Mouse (Mus musculus) liver, postnatal 0 days (tissue): ENCODE results near the gene Tpst1. TPM values are rescaled to one million over a fixed set of nuclear protein-coding genes. Genes with fewer than 3 reads are reported as not detected.

ENCODE experiments used
- ATAC-seq: fragments of 200-750 bp; cut with Nextera tagmentation; 2 replicates; pipeline ENCODE4 v1.8.0; 2017; ENCODE audit warnings: mild to moderate bottlenecking, moderate library complexity
- DNase-seq: peaks from one replicate; pipeline ENCODE4 v3.0.0-alpha.2; 2016
- H3K27ac ChIP-seq: fragments of 300-500 bp; sonication (generic); 2 replicates; pipeline ENCODE4 v1.5.1; 2014; ENCODE audit warnings: antibody characterized with exemption, moderate library complexity, mild to moderate bottlenecking, low read depth
- H3K27me3 ChIP-seq: fragments of 300-500 bp; sonication (generic); 2 replicates; pipeline ENCODE4 v1.6.1; 2014; ENCODE audit warnings: low read length, control low read depth, mixed read lengths; ENCODE audit not compliant: insufficient read depth
- H3K36me3 ChIP-seq: fragments of 300-500 bp; sonication (generic); replicated peaks from 2 replicates; pipeline ENCODE4 v1.6.1; 2014; ENCODE audit warnings: mild to moderate bottlenecking, control low read depth, low read length, moderate library complexity, mixed read lengths; ENCODE audit not compliant: insufficient read depth
- H3K4me1 ChIP-seq: fragments of 300-500 bp; sonication (generic); 2 replicates; pipeline ENCODE4 v1.6.1; 2014; ENCODE audit warnings: antibody characterized with exemption, mild to moderate bottlenecking, control low read depth; ENCODE audit not compliant: insufficient read depth
- H3K4me2 ChIP-seq: fragments of 300-500 bp; sonication (generic); 2 replicates; pipeline ENCODE4 v1.6.1; 2014; ENCODE audit warnings: low read depth, mild to moderate bottlenecking, low read length, moderate library complexity, mixed read lengths
- H3K4me3 ChIP-seq: fragments of 300-500 bp; sonication (generic); 2 replicates; pipeline ENCODE4 v1.5.1; 2014; ENCODE audit warnings: low read depth, low read length
- H3K9ac ChIP-seq: fragments of 300-500 bp; sonication (generic); replicated peaks from 2 replicates; pipeline ENCODE4 v1.6.1; 2014; ENCODE audit warnings: mild to moderate bottlenecking, moderate library complexity
- H3K9me3 ChIP-seq: fragments of 300-500 bp; sonication (generic); 2 replicates; pipeline ENCODE4 v1.6.1; 2016; ENCODE audit warnings: mild to moderate bottlenecking, control low read depth, low read length, mixed read lengths
- CTCF ChIP-seq: sonication (generic); IDR thresholded peaks from 2 replicates; pipeline ENCODE4 v1.5.1; 2016; ENCODE audit warnings: antibody characterized with exemption, low read depth
- EP300 ChIP-seq: IDR thresholded peaks from 2 replicates; pipeline ENCODE4 v1.6.1; 2016; ENCODE audit warnings: antibody characterized with exemption, low read depth, mild to moderate bottlenecking
- WGBS: fragments of 180-500 bp; shearing (Covaris S2); extraction: QIAGEN DNeasy Blood & Tissue Kit; methylation state at CpG from one replicate; pipeline ENCODE4 v1.1.7; 2014; ENCODE audit not compliant: insufficient replicate concordance; 5-methylcytosine and 5-hydroxymethylcytosine counted together
- polyA plus RNA-seq: library from polyadenylated mRNA; unstranded; fragments of >200 nt; fragmentation: Nextera tagmentation; extraction: Ambion mirVana; gene quantifications from 2 replicates; pipeline ENCODE4 v1.2.1, GENCODE M21; 2015

Gene Tpst1
- polyA plus RNA-seq: 23.8 and 26.0 TPM in 2 replicates

DNA sequence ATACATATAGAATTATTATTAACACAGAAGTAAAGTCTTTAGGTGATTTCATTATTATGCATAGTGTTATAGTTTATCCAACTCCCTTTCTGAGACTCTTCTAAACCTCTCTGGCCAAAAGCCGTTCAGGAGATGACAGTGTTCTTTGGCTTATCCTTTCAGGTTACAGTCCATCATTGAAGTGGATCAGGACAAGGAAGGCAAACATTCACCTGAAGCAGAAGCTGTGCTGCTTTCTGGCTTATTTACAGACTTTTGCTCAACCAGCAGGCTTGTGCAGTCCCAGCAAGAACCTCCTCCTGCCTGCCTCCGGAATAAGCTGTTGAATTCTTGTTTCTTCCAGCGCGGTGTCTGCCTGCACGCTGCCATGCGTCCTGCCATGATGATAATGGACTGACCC, at the start of gene Tpst1:
Gene Tpst1 (plus strand): TSS at position 301 of the 400 bp plus-strand sequence.
- H3K27ac ChIP-seq: peak within 1 kb of the TSS; percentile 86
- TF ChIP-seq CTCF: no peak
- no peak for TF ChIP-seq EP300
- WGBS: 72% methylated on average over 6 of the region's 6 CpGs

DNA sequence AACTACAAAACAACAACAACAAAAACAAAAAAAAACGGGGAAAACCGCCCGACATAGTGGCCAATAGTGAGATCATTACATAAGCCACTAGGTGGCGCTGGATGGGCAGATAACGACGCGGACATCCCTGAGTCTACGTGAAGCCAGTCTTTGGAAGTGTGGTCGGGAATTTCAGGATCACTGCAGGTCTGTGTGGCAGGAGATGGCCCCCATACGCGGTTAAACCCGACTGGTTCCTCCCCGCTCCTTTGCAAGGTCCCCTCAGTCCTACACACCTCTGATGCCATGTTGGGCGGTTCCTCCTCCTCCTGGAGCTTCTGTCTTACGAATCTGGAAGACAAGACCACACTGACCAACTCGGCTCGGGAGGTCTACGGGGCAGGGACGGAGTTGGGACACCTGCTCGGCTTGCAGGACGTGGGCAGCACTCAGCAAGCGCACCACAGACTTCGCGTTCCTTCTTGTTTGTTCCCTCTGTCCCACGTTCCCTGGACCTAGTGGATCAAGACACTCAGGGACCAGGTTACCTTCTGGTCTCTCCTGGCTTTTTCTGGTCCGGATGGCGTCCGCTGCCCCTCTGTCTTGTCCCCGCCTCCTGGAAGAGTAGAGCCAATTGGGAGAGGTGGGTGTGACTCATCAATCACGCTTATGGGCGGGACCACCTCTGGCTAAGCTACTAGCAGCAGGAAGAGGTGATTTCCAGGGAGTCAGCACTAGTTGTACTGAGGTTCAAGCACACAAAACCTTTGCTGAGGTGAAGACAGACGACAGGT, 49.2 kb upstream of the Tpst1 start:
- peak overlapping the region; percentile 98 for H3K27ac ChIP-seq
- TF ChIP-seq CTCF: peak; percentile 94
- 0 out of 2 replicates have a peak, but pooled peaks have one; percentile 23 for TF ChIP-seq EP300
- peak; percentile 87 for ATAC-seq

More for the DNA sequence above, at the start of gene Tpst1:
- ATAC-seq (no peak), DNase-seq (no peak)
- Histone ChIP-seq H3K4me1 (peaks cover 4% of the 10 kb centered on the region; the same call in 1 of the 2 replicates), H3K27me3 (no peaks in the 10 kb centered on the region), H3K4me3 (no peak within 1 kb of the TSS), H3K4me2 (no peak within 1 kb of the TSS), H3K9me3 (no peaks in the 10 kb centered on the region; the same call in 1 of the 2 replicates), H3K9ac (no peak within 1 kb of the TSS), H3K36me3 (no peaks in the 10 kb centered on the region)

DNA sequence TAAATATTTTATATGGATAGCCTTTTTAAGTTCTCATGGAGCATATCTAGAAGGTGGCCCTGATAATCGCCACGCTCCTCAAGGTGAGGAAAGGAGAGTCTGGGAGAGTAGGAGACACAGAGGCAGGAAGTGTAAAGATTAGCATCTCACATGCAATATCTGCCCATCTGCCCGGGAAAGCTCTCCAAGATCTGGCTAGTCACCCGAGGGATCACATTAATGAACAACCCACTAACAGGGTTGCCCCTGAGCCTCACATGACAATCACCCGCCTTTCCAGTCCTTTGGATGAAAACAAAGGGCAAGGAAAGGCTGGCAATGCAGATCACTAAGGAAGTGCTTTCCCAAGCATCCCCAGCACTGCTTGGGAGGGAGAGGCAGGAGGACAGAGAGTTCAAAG, 46.0 kb upstream of the Tpst1 start:
- no peak overlapping the region for H3K4me2 ChIP-seq
- no peak for DNase-seq
- ATAC-seq: no peak
- no peak overlapping the region for H3K4me3 ChIP-seq
- no peaks in the 10 kb centered on the region for H3K9me3 ChIP-seq
- H3K27ac ChIP-seq: no peak overlapping the region
- peaks cover 23% of the 10 kb centered on the region for H3K4me1 ChIP-seq
- WGBS: 61% methylated on average over 5 of the region's 5 CpGs
- no peaks in the 10 kb centered on the region for H3K27me3 ChIP-seq
- H3K9ac ChIP-seq: no peak overlapping the region
- no peak for TF ChIP-seq EP300
- TF ChIP-seq CTCF: no peak
- H3K36me3 ChIP-seq: no peaks in the 10 kb centered on the region

More for the DNA sequence above, 49.2 kb upstream of the Tpst1 start:
- peaks cover 8% of the 10 kb centered on the region for H3K36me3 ChIP-seq
- whole genome bisulfite sequencing: 0% methylated on average over 32 of the region's 32 CpGs
- peak; percentile 89 for DNase-seq
- H3K27me3 ChIP-seq: no peaks in the 10 kb centered on the region
- no peaks in the 10 kb centered on the region for H3K9me3 ChIP-seq
- H3K4me2 ChIP-seq: peak overlapping the region; percentile 98
- peaks cover 5% of the 10 kb centered on the region; the same call in 1 of the 2 replicates for H3K4me1 ChIP-seq
- peak overlapping the region; percentile 89 for H3K9ac ChIP-seq
- H3K4me3 ChIP-seq: peak overlapping the region; percentile 77

DNA sequence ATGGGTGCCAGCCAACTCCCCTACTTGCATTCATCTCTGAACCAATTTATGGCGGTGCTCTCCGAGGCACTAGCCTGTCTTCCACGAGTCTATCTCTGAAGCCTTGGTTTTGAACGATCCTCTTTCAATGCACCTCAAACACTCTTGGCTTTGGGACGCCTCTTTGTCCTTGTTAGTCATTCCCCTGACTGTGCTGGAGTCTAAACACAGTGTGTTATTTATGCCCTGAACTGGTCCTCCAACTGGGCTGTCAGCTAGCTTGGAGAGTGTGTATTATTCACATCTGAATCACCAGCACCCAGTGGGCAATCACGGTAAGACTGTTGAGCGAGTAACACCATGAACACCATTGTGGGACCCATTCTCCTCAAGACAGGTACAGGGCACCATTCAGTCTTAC, 45.4 kb upstream of the Tpst1 start:
- Histone ChIP-seq H3K4me2 (no peak overlapping the region), H3K27me3 (no peaks in the 10 kb centered on the region), H3K4me1 (peaks cover 28% of the 10 kb centered on the region), H3K9ac (no peak overlapping the region), H3K4me3 (no peak overlapping the region), H3K36me3 (no peaks in the 10 kb centered on the region), H3K9me3 (no peaks in the 10 kb centered on the region), H3K27ac (no peak overlapping the region)
- ATAC-seq: no peak
- 80% methylated on average over 7 of the region's 7 CpGs for WGBS
- no peak for DNase-seq
- no peak for TF ChIP-seq EP300
- TF ChIP-seq CTCF: no peak

DNA sequence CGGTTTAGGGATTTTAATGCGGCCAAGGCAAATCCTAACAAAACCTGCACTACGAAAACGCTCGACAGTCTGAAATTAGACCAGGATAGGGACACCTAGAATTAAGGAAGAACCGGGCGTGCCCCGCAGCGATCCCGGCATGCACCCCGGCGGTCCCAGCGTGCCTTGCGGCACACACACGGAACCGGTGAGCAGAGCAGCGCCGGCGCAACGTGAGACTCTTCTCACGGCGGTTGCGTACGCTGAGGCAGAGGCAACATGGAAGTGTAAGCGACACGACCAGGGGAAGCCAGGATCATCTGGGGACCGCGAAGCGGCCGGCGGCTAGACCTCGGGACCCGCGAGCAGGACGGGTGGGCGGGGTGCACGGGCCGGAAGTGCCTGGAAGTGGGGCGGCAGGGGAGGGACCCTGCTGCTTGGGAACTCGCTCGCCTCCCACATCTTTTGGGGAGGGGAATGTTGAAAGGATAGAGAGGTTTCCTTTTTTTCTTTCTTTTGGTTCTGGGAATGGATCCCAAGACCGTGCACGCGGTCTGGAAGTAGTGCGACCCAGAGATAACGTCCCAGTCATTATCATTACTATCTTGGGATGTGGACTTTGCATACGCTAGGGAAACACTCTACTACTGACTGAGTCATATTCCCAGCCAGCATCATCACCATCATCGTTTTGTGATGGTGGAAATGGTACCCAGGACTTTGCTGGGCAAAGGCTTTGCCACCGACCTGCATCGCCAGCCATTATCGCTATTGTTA, 43.8 kb upstream of the Tpst1 start, which contains the start of the genes Asl and Crcp:
Gene Asl (minus strand): TSS at position 106 of the 756 bp plus-strand sequence.
Gene Crcp (plus strand): TSS at position 149 of the 756 bp plus-strand sequence.
- Histone ChIP-seq H3K4me2 (peak within 1 kb of the TSS; percentile 84), H3K9me3 (no peaks in the 10 kb centered on the region), H3K27ac (peak within 1 kb of the TSS; percentile 95), H3K27me3 (no peaks in the 10 kb centered on the region), H3K9ac (peak within 1 kb of the TSS; percentile 83), H3K4me3 (peak within 1 kb of the TSS; percentile 76), H3K4me1 (peaks cover 33% of the 10 kb centered on the region), H3K36me3 (no peaks in the 10 kb centered on the region)
- DNase-seq: peak; percentile 89
- peak; percentile 46 for ATAC-seq
- 2% methylated on average over 51 of the region's 51 CpGs for whole genome bisulfite sequencing
- TF ChIP-seq EP300: 0 out of 2 replicates have a peak, but pooled peaks have one; percentile 8
- no peak for TF ChIP-seq CTCF
